Mouse (Mus musculus): Measurements from ENCODE around the gene Olfr571. TPM values are rescaled to one million over a fixed set of nuclear protein-coding genes. Genes with fewer than 3 reads are reported as not detected.

Olfr571 gene
- polyA plus RNA-seq, 1 experiment from 2014 or later = 0.09 TPM

- no peaks in the 10 kb centered on the region for H3K4me1 ChIP-seq
- no peaks in the 10 kb centered on the region for H3K27me3 ChIP-seq
- H3K27ac ChIP-seq (replicated peaks) = no peak overlapping the region
- H3K9ac ChIP-seq = no peak overlapping the region
- ATAC-seq (ENCODE audit: insufficient number of reproducible peaks, low FRiP score, low TSS enrichment, low read depth) = no peak
- 56% methylated on average over 5 of the region's 5 CpGs for WGBS
- no peak overlapping the region for H3K4me2 ChIP-seq (replicated peaks)
- H3K4me3 ChIP-seq (replicated peaks) = no peak overlapping the region
- no peaks in the 10 kb centered on the region for H3K36me3 ChIP-seq
- no peaks in the 10 kb centered on the region for H3K9me3 ChIP-seq (replicated peaks)
These were observed 931 bp downstream of the Olfr571 start for GRCm38 (mm10) chr7:102916405-102916804.

DNA sequence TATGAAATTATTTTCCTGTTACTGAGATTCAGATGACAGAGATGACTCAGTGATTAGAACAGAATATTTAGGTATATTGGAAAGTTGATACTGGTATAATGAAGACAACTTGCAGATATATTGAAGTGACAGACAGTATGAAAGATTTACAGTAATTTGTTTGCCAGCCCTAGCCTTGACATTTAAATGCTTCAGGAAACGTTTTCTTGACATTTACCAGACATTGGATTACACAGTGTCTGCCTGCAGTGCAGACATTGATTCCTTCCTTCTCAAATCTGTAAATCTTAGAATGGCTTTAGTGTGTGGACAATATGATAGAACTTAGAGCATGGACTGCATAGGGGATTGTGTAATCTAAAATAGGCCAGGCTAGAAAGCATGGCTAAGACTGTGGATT is 2.1 kb downstream of the Olfr571 start:
- Histone ChIP-seq H3K9ac (no peak overlapping the region), H3K4me2 (replicated peaks) (no peak overlapping the region), H3K4me1 (no peaks in the 10 kb centered on the region), H3K27me3 (no peaks in the 10 kb centered on the region), H3K9me3 (replicated peaks) (no peaks in the 10 kb centered on the region), H3K36me3 (no peaks in the 10 kb centered on the region), H3K4me3 (replicated peaks) (no peak overlapping the region), H3K27ac (replicated peaks) (no peak overlapping the region)
- WGBS = 24% methylated on average over 1 of the region's 1 CpGs
- ATAC-seq (ENCODE audit: insufficient number of reproducible peaks, low FRiP score, low TSS enrichment, low read depth) = no peak

- H3K9ac ChIP-seq = no peak within 1 kb of the TSS
- WGBS = 54% methylated on average over 3 of the region's 3 CpGs
- no peaks in the 10 kb centered on the region for H3K27me3 ChIP-seq
- H3K4me2 ChIP-seq (replicated peaks) = no peak within 1 kb of the TSS
- H3K4me1 ChIP-seq = no peaks in the 10 kb centered on the region
- H3K4me3 ChIP-seq (replicated peaks) = no peak within 1 kb of the TSS
- no peak within 1 kb of the TSS for H3K27ac ChIP-seq (replicated peaks)
- no peaks in the 10 kb centered on the region for H3K36me3 ChIP-seq
- H3K9me3 ChIP-seq (replicated peaks) = no peaks in the 10 kb centered on the region
- ATAC-seq (ENCODE audit: insufficient number of reproducible peaks, low FRiP score, low TSS enrichment, low read depth) = no peak
These were observed 26.6 kb downstream of the Olfr571 start, which contains the start of gene Olfr569 for GRCm38 (mm10) chr7:102890782-102891181. TSS of gene Olfr569 (minus strand) at chr7:102890882.

DNA sequence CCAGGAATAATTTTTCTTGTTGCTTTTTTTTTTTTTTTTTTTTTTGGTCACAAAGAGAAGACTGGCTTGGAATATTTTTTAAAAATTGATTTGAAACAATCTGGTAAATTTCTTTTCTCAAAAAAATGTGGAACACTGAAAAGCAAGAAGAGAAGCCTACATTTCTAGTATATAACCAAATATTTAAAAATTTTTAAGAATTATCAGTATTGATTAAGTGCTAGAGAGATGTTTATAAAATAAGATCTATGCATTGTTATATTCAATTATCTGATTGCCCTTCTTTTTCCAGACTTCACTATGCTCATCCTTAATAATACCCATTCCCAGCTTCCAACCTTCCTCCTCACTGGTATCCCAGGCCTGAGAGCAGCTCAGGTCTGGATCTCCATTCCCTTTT is 40.5 kb downstream of the Olfr571 start, which contains the start of gene Olfr568:
TSS of gene Olfr568 (plus strand) at position 301 of the 400 bp plus-strand sequence.
- Histone ChIP-seq H3K4me3 (replicated peaks) (no peak within 1 kb of the TSS), H3K9me3 (replicated peaks) (no peaks in the 10 kb centered on the region), H3K4me2 (replicated peaks) (no peak within 1 kb of the TSS), H3K27ac (replicated peaks) (no peak within 1 kb of the TSS), H3K4me1 (no peaks in the 10 kb centered on the region), H3K27me3 (no peaks in the 10 kb centered on the region), H3K36me3 (no peaks in the 10 kb centered on the region), H3K9ac (no peak within 1 kb of the TSS)
- ATAC-seq (ENCODE audit: insufficient number of reproducible peaks, low FRiP score, low TSS enrichment, low read depth) = no peak

- Histone ChIP-seq H3K9ac (no peak within 1 kb of the TSS), H3K27me3 (no peaks in the 10 kb centered on the region), H3K4me2 (replicated peaks) (no peak within 1 kb of the TSS), H3K4me1 (no peaks in the 10 kb centered on the region), H3K27ac (replicated peaks) (no peak within 1 kb of the TSS), H3K4me3 (replicated peaks) (no peak within 1 kb of the TSS), H3K9me3 (replicated peaks) (no peaks in the 10 kb centered on the region), H3K36me3 (no peaks in the 10 kb centered on the region)
- WGBS = 74% methylated on average over 1 of the region's 1 CpGs
- ATAC-seq (ENCODE audit: insufficient number of reproducible peaks, low FRiP score, low TSS enrichment, low read depth) = no peak
These were observed 58.7 kb downstream of the Olfr571 start, which contains the start of gene Olfr566 for GRCm38 (mm10) chr7:102858665-102859064. TSS of gene Olfr566 (minus strand) at chr7:102858765.

- H3K4me3 ChIP-seq (replicated peaks) = no peak overlapping the region
- no peak overlapping the region for H3K27ac ChIP-seq (replicated peaks)
- ATAC-seq (ENCODE audit: insufficient number of reproducible peaks, low FRiP score, low TSS enrichment, low read depth) = no peak
- H3K36me3 ChIP-seq = no peaks in the 10 kb centered on the region
- H3K4me1 ChIP-seq = no peaks in the 10 kb centered on the region
- no peak overlapping the region for H3K9ac ChIP-seq
- H3K27me3 ChIP-seq = no peaks in the 10 kb centered on the region
- H3K9me3 ChIP-seq (replicated peaks) = no peaks in the 10 kb centered on the region
- H3K4me2 ChIP-seq (replicated peaks) = no peak overlapping the region
These were observed 61.5 kb downstream of the Olfr571 start for GRCm38 (mm10) chr7:102855807-102856206.

Other genes starting within 250 kb of the Olfr571 start
- gene Trim68, start 230.2 kb downstream of the Olfr571 start, polyA plus RNA-seq (2015; fragmentation: Nextera tagmentation; extraction: Ambion mirVana) = 14.9 and 17.4 TPM in 2 replicates
- 0.09 and 0.16 TPM in 2 replicates for gene Olfr557, start 221.6 kb downstream of the Olfr571 start, polyA plus RNA-seq (2015; fragmentation: Nextera tagmentation; extraction: Ambion mirVana)
- gene Olfr558, start 215.3 kb downstream of the Olfr571 start, polyA plus RNA-seq (2015; fragmentation: Nextera tagmentation; extraction: Ambion mirVana) = 0.62 and 0.71 TPM in 2 replicates
- gene Olfr33, start 198.5 kb downstream of the Olfr571 start, polyA plus RNA-seq (2015; fragmentation: Nextera tagmentation; extraction: Ambion mirVana) = 0.11 and 0.41 TPM in 2 replicates
- not detected in 2 replicates for gene Olfr559, start 190.0 kb downstream of the Olfr571 start, polyA plus RNA-seq (2015; fragmentation: Nextera tagmentation; extraction: Ambion mirVana)
- gene Olfr560, start 158.2 kb downstream of the Olfr571 start, polyA plus RNA-seq (2015; fragmentation: Nextera tagmentation; extraction: Ambion mirVana) = 0.08 TPM in 1 of 2 replicates, not detected in the other
- 0.18 and 0.35 TPM in 2 replicates for gene Olfr78, start 158.1 kb downstream of the Olfr571 start, polyA plus RNA-seq (2015; fragmentation: Nextera tagmentation; extraction: Ambion mirVana)
- 0.09 and 0.25 TPM in 2 replicates for gene Olfr561, start 146.3 kb downstream of the Olfr571 start, polyA plus RNA-seq (2015; fragmentation: Nextera tagmentation; extraction: Ambion mirVana)
- gene Olfr564, start 114.1 kb downstream of the Olfr571 start, polyA plus RNA-seq (2015; fragmentation: Nextera tagmentation; extraction: Ambion mirVana) = not detected in 2 replicates
- gene Olfr566, start 58.8 kb downstream of the Olfr571 start, polyA plus RNA-seq (2015; fragmentation: Nextera tagmentation; extraction: Ambion mirVana) = 0.18 and 0.51 TPM in 2 replicates
- gene Olfr568, start 40.4 kb downstream of the Olfr571 start, polyA plus RNA-seq (2015; fragmentation: Nextera tagmentation; extraction: Ambion mirVana) = 0.18 TPM in 1 of 2 replicates, not detected in the other
- gene Olfr569, start 26.7 kb downstream of the Olfr571 start, polyA plus RNA-seq (2015; fragmentation: Nextera tagmentation; extraction: Ambion mirVana) = 0.11 TPM in 1 of 2 replicates, not detected in the other
- 0.38 and 0.67 TPM in 2 replicates for gene Olfr570, start 23.0 kb downstream of the Olfr571 start, polyA plus RNA-seq (2015; fragmentation: Nextera tagmentation; extraction: Ambion mirVana)
- not detected in 2 replicates for gene Olfr572, start 6.9 kb upstream of the Olfr571 start, polyA plus RNA-seq (2015; fragmentation: Nextera tagmentation; extraction: Ambion mirVana)
- gene Olfr573-ps1, start 25.0 kb upstream of the Olfr571 start, polyA plus RNA-seq (2015; fragmentation: Nextera tagmentation; extraction: Ambion mirVana) = not detected in 2 replicates
- not detected in 2 replicates for gene Olfr574, start 30.9 kb upstream of the Olfr571 start, polyA plus RNA-seq (2015; fragmentation: Nextera tagmentation; extraction: Ambion mirVana)
- gene Olfr575, start 41.2 kb upstream of the Olfr571 start, polyA plus RNA-seq (2015; fragmentation: Nextera tagmentation; extraction: Ambion mirVana) = not detected in 2 replicates
- not detected in 2 replicates for gene Olfr576, start 45.1 kb upstream of the Olfr571 start, polyA plus RNA-seq (2015; fragmentation: Nextera tagmentation; extraction: Ambion mirVana)
- 0.05 TPM in 1 of 2 replicates, not detected in the other for gene Olfr577, start 58.4 kb upstream of the Olfr571 start, polyA plus RNA-seq (2015; fragmentation: Nextera tagmentation; extraction: Ambion mirVana)
- 0.71 and 0.87 TPM in 2 replicates for gene Olfr578, start 71.8 kb upstream of the Olfr571 start, polyA plus RNA-seq (2015; fragmentation: Nextera tagmentation; extraction: Ambion mirVana)
- 0.05 and 0.11 TPM in 2 replicates for gene Olfr582, start 120.5 kb upstream of the Olfr571 start, polyA plus RNA-seq (2015; fragmentation: Nextera tagmentation; extraction: Ambion mirVana)
- gene Olfr583, start 133.8 kb upstream of the Olfr571 start, polyA plus RNA-seq (2015; fragmentation: Nextera tagmentation; extraction: Ambion mirVana) = not detected in 2 replicates
- gene Olfr584, start 164.3 kb upstream of the Olfr571 start, polyA plus RNA-seq (2015; fragmentation: Nextera tagmentation; extraction: Ambion mirVana) = 0.08 TPM in 1 of 2 replicates, not detected in the other
- gene Olfr585, start 180.2 kb upstream of the Olfr571 start, polyA plus RNA-seq (2015; fragmentation: Nextera tagmentation; extraction: Ambion mirVana) = not detected in 2 replicates
- gene Olfr586, start 208.1 kb upstream of the Olfr571 start, polyA plus RNA-seq (2015; fragmentation: Nextera tagmentation; extraction: Ambion mirVana) = not detected in 2 replicates
- not detected in 2 replicates for gene Olfr588-ps1, start 223.3 kb upstream of the Olfr571 start, polyA plus RNA-seq (2015; fragmentation: Nextera tagmentation; extraction: Ambion mirVana)
- not detected in 2 replicates for gene Olfr589, start 238.8 kb upstream of the Olfr571 start, polyA plus RNA-seq (2015; fragmentation: Nextera tagmentation; extraction: Ambion mirVana)

All from embryonic facial prominence, embryonic 15.5 days (tissue).